Mouse (Mus musculus) liver, embryonic 11.5 days (tissue): ENCODE data around the gene Zkscan16. TPM values are rescaled to one million over a fixed set of nuclear protein-coding genes. Genes with fewer than 3 reads are reported as not detected.

Source experiments
- ATAC-seq: fragments of 200-750 bp; cut with Nextera tagmentation; replicated peaks from 2 replicates; pipeline ENCODE4 v1.8.0; 2017; ENCODE audit warnings: moderate number of reproducible peaks, mild to moderate bottlenecking, moderate TSS enrichment, moderate library complexity; ENCODE audit not compliant: low FRiP score
- DNase-seq: peaks from one replicate; pipeline ENCODE4 v3.0.0-alpha.2; 2017; ENCODE audit warnings: low spot score
- H3K27ac ChIP-seq: fragments of 300-500 bp; sonication (generic); 2 replicates; pipeline ENCODE4 v1.5.1; 2014; ENCODE audit warnings: mild to moderate bottlenecking, low read depth, low read length, control low read depth
- H3K27me3 ChIP-seq: fragments of 300-500 bp; sonication (generic); replicated peaks from 2 replicates; pipeline ENCODE4 v1.6.1; 2014; ENCODE audit warnings: low read length, mixed read lengths; ENCODE audit not compliant: control insufficient read depth, insufficient read depth
- H3K36me3 ChIP-seq: fragments of 300-500 bp; sonication (generic); 2 replicates; pipeline ENCODE4 v1.6.1; 2014; ENCODE audit warnings: mild to moderate bottlenecking, low read length, moderate library complexity, mixed read lengths; ENCODE audit not compliant: control insufficient read depth, insufficient read depth
- H3K4me1 ChIP-seq: fragments of 300-500 bp; sonication (generic); replicated peaks from 2 replicates; pipeline ENCODE4 v1.6.1; 2014; ENCODE audit warnings: low read length, mixed read lengths; ENCODE audit not compliant: control insufficient read depth, insufficient read depth
- H3K4me2 ChIP-seq: fragments of 300-500 bp; sonication (generic); 2 replicates; pipeline ENCODE4 v1.6.1; 2014; ENCODE audit warnings: mild to moderate bottlenecking, control low read depth, moderate library complexity
- H3K4me3 ChIP-seq: fragments of 300-500 bp; sonication (generic); 2 replicates; pipeline ENCODE4 v1.5.1; 2014; ENCODE audit warnings: low read depth, low read length, control low read depth
- H3K9ac ChIP-seq: fragments of 300-500 bp; sonication (generic); 2 replicates; pipeline ENCODE4 v1.6.1; 2014; ENCODE audit warnings: low read depth, low read length, control low read depth
- H3K9me3 ChIP-seq: fragments of 300-500 bp; sonication (generic); 2 replicates; pipeline ENCODE4 v1.6.1; 2016; ENCODE audit warnings: low read length, inconsistent platforms, mixed read lengths; ENCODE audit not compliant: control insufficient read depth
- WGBS: fragments of 180-500 bp; shearing (Covaris S2); extraction: QIAGEN DNeasy Blood & Tissue Kit; methylation state at CpG from one replicate; pipeline ENCODE4 v1.1.7; 2014; 5-methylcytosine and 5-hydroxymethylcytosine counted together
- polyA plus RNA-seq: library from polyadenylated mRNA; unstranded; fragments of >200 nt; fragmentation: Nextera tagmentation; extraction: Ambion mirVana; gene quantifications from 2 replicates; pipeline ENCODE4 v1.2.1, GENCODE M21; 2014

The Zkscan16 gene
- polyA plus RNA-seq, 1 experiment from 2014 or later = 0.29 TPM

DNA sequence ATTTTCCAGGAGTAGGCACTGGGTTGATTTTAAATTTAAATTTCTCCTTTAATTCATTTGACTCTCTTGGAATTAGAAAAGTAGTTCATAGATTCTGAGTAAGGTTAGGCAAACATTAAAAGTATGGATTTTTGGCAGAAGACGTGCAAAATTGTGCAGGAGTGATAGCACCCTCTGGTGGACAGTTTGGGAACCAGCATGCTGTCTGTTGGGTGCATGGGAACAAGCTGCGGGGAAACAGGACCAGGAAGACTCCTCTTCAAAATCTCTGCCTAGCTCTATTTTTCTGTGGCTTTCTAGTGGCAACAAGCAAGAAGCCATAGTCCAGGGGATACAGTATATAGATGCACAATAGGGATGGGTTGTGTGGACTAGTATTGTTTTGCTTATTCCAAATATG, 56.3 kb downstream of the Zkscan16 start:
- Histone ChIP-seq H3K4me1 (peaks cover 16% of the 10 kb centered on the region), H3K9ac (no peak overlapping the region), H3K27me3 (no peaks in the 10 kb centered on the region), H3K4me3 (no peak overlapping the region), H3K27ac (no peak overlapping the region), H3K4me2 (no peak overlapping the region), H3K36me3 (no peaks in the 10 kb centered on the region), H3K9me3 (no peaks in the 10 kb centered on the region)
- DNase-seq (no peak), ATAC-seq (no peak)
- WGBS = 5% methylated on average over 2 of the region's 2 CpGs

GRCm38 (mm10) chr4:59000614-59001013, 57.2 kb downstream of the Zkscan16 start:
- H3K36me3 ChIP-seq = no peaks in the 10 kb centered on the region
- WGBS = 0% methylated on average over 2 of the region's 2 CpGs
- no peak overlapping the region for H3K27ac ChIP-seq
- no peak overlapping the region for H3K4me3 ChIP-seq
- H3K4me1 ChIP-seq = peaks cover 17% of the 10 kb centered on the region
- no peaks in the 10 kb centered on the region for H3K27me3 ChIP-seq
- H3K9me3 ChIP-seq = no peaks in the 10 kb centered on the region
- ATAC-seq (no peak), DNase-seq (no peak)
- H3K9ac ChIP-seq = no peak overlapping the region
- H3K4me2 ChIP-seq = no peak overlapping the region

DNA sequence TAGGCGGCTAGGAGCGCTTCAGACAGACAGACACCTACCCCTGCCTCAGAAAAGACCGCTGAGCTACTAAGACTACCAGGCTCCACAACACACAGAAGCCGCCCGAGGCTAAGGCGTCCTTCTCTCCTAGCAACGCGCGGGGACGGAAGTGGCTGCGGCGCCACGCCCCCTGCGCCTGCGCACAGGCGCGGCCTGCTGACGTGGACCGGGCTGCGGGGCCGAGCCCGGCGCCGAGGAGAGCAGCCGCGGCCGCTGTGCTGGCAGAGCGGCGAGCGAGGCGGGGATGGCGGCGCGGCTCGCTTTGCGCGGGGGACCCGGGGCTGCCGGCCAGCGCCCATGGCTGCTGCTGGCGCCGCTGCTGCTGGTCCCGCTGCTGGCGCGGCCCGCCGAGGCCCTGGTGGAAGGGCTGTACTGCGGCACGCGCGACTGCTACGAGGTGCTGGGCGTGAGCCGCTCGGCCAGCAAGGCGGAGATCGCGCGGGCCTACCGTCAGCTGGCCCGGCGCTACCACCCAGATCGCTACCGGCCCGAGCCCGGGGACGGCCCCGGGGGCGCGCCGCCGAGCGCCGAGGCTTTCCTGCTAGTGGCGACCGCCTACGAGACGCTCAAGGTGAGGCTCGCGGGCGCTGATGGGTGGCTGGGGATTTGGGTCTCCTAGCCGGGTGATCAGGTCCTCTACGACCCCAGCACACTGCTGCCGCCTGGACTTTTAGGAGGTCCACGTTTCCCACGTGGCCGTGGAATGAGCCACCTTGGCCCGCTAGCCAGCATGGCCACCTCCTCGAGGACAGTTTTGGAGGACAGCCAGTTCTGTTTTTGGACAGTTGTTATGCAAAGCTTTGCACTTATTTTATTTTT, 59.7 kb downstream of the Zkscan16 start, which contains the start of gene Gm20503:
Gm20503 (plus strand) TSS at position 263 of the 858 bp plus-strand sequence.
- Histone ChIP-seq H3K27me3 (no peaks in the 10 kb centered on the region), H3K4me2 (peak within 1 kb of the TSS; percentile 94), H3K4me3 (peak within 1 kb of the TSS; percentile 96), H3K36me3 (no peaks in the 10 kb centered on the region), H3K9ac (peak within 1 kb of the TSS; percentile 94), H3K27ac (peak within 1 kb of the TSS; percentile 87), H3K9me3 (no peaks in the 10 kb centered on the region), H3K4me1 (peaks cover 29% of the 10 kb centered on the region)
- ATAC-seq = peak; percentile 96
- under 1% methylated on average over 71 of the region's 89 CpGs for WGBS
- peak; percentile 90 for DNase-seq

DNA sequence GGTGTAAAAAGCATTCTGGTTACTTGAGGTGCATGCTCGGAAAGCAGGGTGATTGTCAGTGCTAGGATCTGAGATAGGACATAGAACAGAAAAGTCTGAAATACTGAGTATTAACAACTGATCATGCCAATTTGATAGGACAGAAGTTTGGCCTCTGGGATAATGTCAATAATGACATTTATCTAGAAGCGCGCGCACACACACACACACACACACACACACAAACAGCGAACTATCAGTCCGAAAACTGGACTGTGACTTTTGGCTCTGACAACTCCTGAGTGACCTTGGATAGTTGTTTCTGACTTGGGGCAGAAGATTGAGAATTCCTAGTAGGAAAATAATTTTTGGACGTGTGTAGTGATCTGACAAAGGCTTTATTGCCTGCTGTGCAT, 60.4 kb downstream of the Zkscan16 start:
- no peak for ATAC-seq
- Histone ChIP-seq H3K4me1 (peaks cover 33% of the 10 kb centered on the region), H3K9me3 (no peaks in the 10 kb centered on the region), H3K4me3 (peak overlapping the region; percentile 96), H3K9ac (peak overlapping the region; percentile 94), H3K27me3 (no peaks in the 10 kb centered on the region), H3K27ac (no peak overlapping the region; the same call in 1 of the 2 replicates), H3K36me3 (no peaks in the 10 kb centered on the region), H3K4me2 (peak overlapping the region; percentile 94)
- DNase-seq = no peak
- 23% methylated on average over 7 of the region's 7 CpGs for WGBS

DNA sequence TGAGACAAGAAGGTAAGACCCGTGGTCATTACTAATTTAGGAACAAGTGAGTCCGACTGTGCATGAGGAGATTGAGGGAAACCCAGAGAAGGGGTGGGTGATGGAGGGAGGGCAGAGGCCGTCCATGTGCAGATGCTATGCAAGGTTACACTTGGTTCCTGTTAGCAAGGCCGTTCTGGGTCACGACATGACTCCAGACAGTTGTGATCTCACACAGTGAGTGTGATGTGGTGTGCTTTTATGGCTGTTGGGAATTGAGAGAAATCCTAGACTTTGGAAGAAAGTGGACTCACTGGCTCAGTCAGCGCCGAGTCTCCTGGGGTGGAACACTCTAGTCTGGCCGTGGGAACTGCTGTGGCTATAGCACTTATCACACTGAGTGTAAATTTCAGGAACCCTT, 62.8 kb downstream of the Zkscan16 start:
- ATAC-seq = no peak
- Histone ChIP-seq H3K4me3 (no peak overlapping the region), H3K36me3 (no peaks in the 10 kb centered on the region), H3K9ac (no peak overlapping the region), H3K4me1 (peaks cover 49% of the 10 kb centered on the region), H3K27ac (no peak overlapping the region), H3K4me2 (no peak overlapping the region), H3K27me3 (no peaks in the 10 kb centered on the region), H3K9me3 (no peaks in the 10 kb centered on the region)
- WGBS = 65% methylated on average over 8 of the region's 8 CpGs
- no peak for DNase-seq

- Histone ChIP-seq H3K9me3 (no peaks in the 10 kb centered on the region), H3K27ac (no peak overlapping the region), H3K4me2 (no peak overlapping the region), H3K9ac (no peak overlapping the region), H3K27me3 (no peaks in the 10 kb centered on the region), H3K4me3 (no peak overlapping the region), H3K36me3 (no peaks in the 10 kb centered on the region), H3K4me1 (peaks cover 53% of the 10 kb centered on the region)
- DNase-seq (no peak), ATAC-seq (no peak)
- 80% methylated on average over 6 of the region's 6 CpGs for WGBS
Measured at GRCm38 (mm10) chr4:59007016-59007415, 63.6 kb downstream of the Zkscan16 start.

Other genes starting within 250 kb of the Zkscan16 start
- not detected in 2 replicates for gene Olfr267, start 155.9 kb upstream of the Zkscan16 start, polyA plus RNA-seq
- 43.0 and 44.8 TPM in 2 replicates for gene Ecpas, start 30.9 kb upstream of the Zkscan16 start, polyA plus RNA-seq
- 28.0 and 30.5 TPM in 2 replicates for gene Ptgr1, start 43.5 kb downstream of the Zkscan16 start, polyA plus RNA-seq
- 8.8 and 11.1 TPM in 2 replicates for gene Dnajc25, start 51.4 kb downstream of the Zkscan16 start, polyA plus RNA-seq
- 8.1 and 11.5 TPM in 2 replicates for gene Gm20503, start 59.6 kb downstream of the Zkscan16 start, polyA plus RNA-seq
- gene Gng10, start 91.5 kb downstream of the Zkscan16 start, polyA plus RNA-seq = 67.6 and 78.9 TPM in 2 replicates
- gene AI481877, start 195.4 kb downstream of the Zkscan16 start, polyA plus RNA-seq = not detected in 2 replicates
- 25.9 and 26.1 TPM in 2 replicates for gene Ugcg, start 245.6 kb downstream of the Zkscan16 start, polyA plus RNA-seq